Mouse (Mus musculus) mammary gland, adult 2 months (tissue): ENCODE data around the gene Polk. TPM values are rescaled to one million over a fixed set of nuclear protein-coding genes. Genes with fewer than 3 reads are reported as not detected.

Experiments used
- polyA plus RNA-seq: library from polyadenylated mRNA; depleted of rRNA; stranded (reverse); fragments of >200 nt; gene quantifications from 2 replicates; pipeline ENCODE4 v1.2.3, GENCODE M21; 2012; ENCODE audit warnings: low replicate concordance; rRNA removed

The Polk gene
- polyA plus RNA-seq: 0.88 and 4.0 TPM in 2 replicates

GRCm38 (mm10) chr13:96542081-96542889 lies at the start of gene Polk, which contains the start of gene Col4a3bp:
TSS of gene Polk (minus strand) at chr13:96542579.
TSS of gene Col4a3bp (plus strand) at chr13:96542618.

GRCm38 (mm10) chr13:96490433-96490832 lies 51.9 kb downstream of the Polk start, which contains the start of gene Gm17622:
TSS of gene Gm17622 (plus strand) at chr13:96490733.

GRCm38 (mm10) chr13:96470957-96471356 lies 71.4 kb downstream of the Polk start, which contains the start of gene Ankdd1b:
TSS of gene Ankdd1b (minus strand) at chr13:96471198.

Other genes with a start within 250 kb of the Polk start
- 5.3 and 5.5 TPM in 2 replicates for gene Poc5, start 154.3 kb downstream of the Polk start, polyA plus RNA-seq
- 0.18 and 0.39 TPM in 2 replicates for gene Ankdd1b, start 71.4 kb downstream of the Polk start, polyA plus RNA-seq
- gene Gm17622, start 51.8 kb downstream of the Polk start, polyA plus RNA-seq: not detected in 2 replicates
- gene Col4a3bp, start within 50 bp of the Polk start, polyA plus RNA-seq: 11.4 and 23.4 TPM in 2 replicates
- 7.9 and 9.1 TPM in 2 replicates for gene Hmgcr, start 128.4 kb upstream of the Polk start, polyA plus RNA-seq
- gene Ankrd31, start 205.7 kb upstream of the Polk start, polyA plus RNA-seq: not detected in 2 replicates